Comparison of ENCODE assay signal across 7 mouse cellular contexts in genomic region chr1:186182498-186183203, GRCm38 (mm10).
DNase-seq lines count a peak whose midpoint lies in the region; ATAC-seq lines count a peak whose summit lies in the region.

No protein-coding gene starts in this region.

- peak; percentile 32 for DNase-seq in brain, embryonic 18.5 days (ENCODE audit: low read depth, low spot score)
- DNase-seq in heart, postnatal 10 days: peak; percentile 65 to 71
- peak; percentile 88 to 92 for DNase-seq in kidney, postnatal 36 days
- no peak for DNase-seq in liver, embryonic 13.5 days
- peak; percentile 41 to 63 for DNase-seq in urinary bladder, postnatal 4 days (ENCODE audit: low spot score in 2 of 2)

- H3K27me3 ChIP-seq in forebrain, embryonic 13.5 days: no peaks in the 10 kb centered on the region
- H3K27me3 ChIP-seq in liver, embryonic 13.5 days: no peaks in the 10 kb centered on the region
- H3K27me3 ChIP-seq in neural tube, embryonic 14.5 days (ENCODE audit: control insufficient read depth, insufficient read depth, low read length): no peaks in the 10 kb centered on the region

- H3K4me2 ChIP-seq in forebrain, embryonic 13.5 days: peak overlapping the region; percentile 56
- peak overlapping the region; percentile 32 for H3K4me2 ChIP-seq in liver, embryonic 13.5 days
- peak overlapping the region; percentile 40 for H3K4me2 ChIP-seq in neural tube, embryonic 14.5 days (ENCODE audit: low read depth, low read length)

- peak overlapping the region; percentile 26 for H3K4me3 ChIP-seq in forebrain, embryonic 13.5 days
- H3K4me3 ChIP-seq in liver, embryonic 13.5 days (replicated peaks): peak overlapping the region; percentile 18; the same call in 1 of the 2 replicates
- H3K4me3 ChIP-seq in neural tube, embryonic 14.5 days (ENCODE audit: low read depth, low read length): no peak overlapping the region

- H3K36me3 ChIP-seq in forebrain, embryonic 13.5 days (ENCODE audit: poor library complexity, severe bottlenecking): no peaks in the 10 kb centered on the region
- H3K36me3 ChIP-seq in liver, embryonic 13.5 days: no peaks in the 10 kb centered on the region
- no peaks in the 10 kb centered on the region for H3K36me3 ChIP-seq in neural tube, embryonic 14.5 days (ENCODE audit: control insufficient read depth, insufficient read depth, low read length)

- 27% methylated on average over 23 of the region's 23 CpGs for WGBS in forebrain, embryonic 13.5 days
- 35% methylated on average over 23 of the region's 23 CpGs for WGBS in liver, embryonic 13.5 days (ENCODE audit: insufficient replicate concordance)
- WGBS in neural tube, embryonic 14.5 days: 14% methylated on average over 23 of the region's 23 CpGs

- peaks cover 17% of the 10 kb centered on the region for H3K4me1 ChIP-seq in forebrain, embryonic 13.5 days
- no peaks in the 10 kb centered on the region for H3K4me1 ChIP-seq in liver, embryonic 13.5 days (replicated peaks)
- H3K4me1 ChIP-seq in neural tube, embryonic 14.5 days (ENCODE audit: control insufficient read depth, insufficient read depth, low read length): peaks cover 14% of the 10 kb centered on the region; the same call in 1 of the 2 replicates

- H3K27ac ChIP-seq in forebrain, embryonic 13.5 days: no peak overlapping the region
- H3K27ac ChIP-seq in liver, embryonic 13.5 days: no peak overlapping the region
- peak overlapping the region; percentile 52; the same call in 1 of the 2 replicates for H3K27ac ChIP-seq in neural tube, embryonic 14.5 days (ENCODE audit: low read depth, low read length)

- peak overlapping the region; percentile 46 for H3K9ac ChIP-seq in forebrain, embryonic 13.5 days
- H3K9ac ChIP-seq in liver, embryonic 13.5 days: no peak overlapping the region
- H3K9ac ChIP-seq in neural tube, embryonic 14.5 days (replicated peaks; ENCODE audit: low read depth, low read length): peak overlapping the region; percentile 25; the same call in 1 of the 2 replicates

- ATAC-seq in forebrain, embryonic 13.5 days: peak; percentile 87
- 0 out of 2 replicates have a peak, but pooled peaks have one; percentile 15 for ATAC-seq in liver, embryonic 13.5 days (ENCODE audit: low read depth)
- peak; percentile 90 for ATAC-seq in neural tube, embryonic 14.5 days (ENCODE audit: low read depth)

- intact Hi-C loops in heart, postnatal 10 days (cut with DNase I): loop anchor here (1.0 to 5.0 kb wide), 2 partner anchors 500 to 531 kb away; no protein-coding TSS in a partner anchor

- H3K9me3 ChIP-seq in forebrain, embryonic 13.5 days (replicated peaks): no peaks in the 10 kb centered on the region
- H3K9me3 ChIP-seq in liver, embryonic 13.5 days (replicated peaks): no peaks in the 10 kb centered on the region
- H3K9me3 ChIP-seq in neural tube, embryonic 14.5 days (ENCODE audit: control insufficient read depth, low read length): no peaks in the 10 kb centered on the region

Comparison
In these comparisons a context has a peak if more than half of its experiments do, and no peak if none do; other contexts are left out.
1. ATAC-seq: peak in every context shown above with its lines; median percentile 90 in neural tube, embryonic 14.5 days; 87 in forebrain, embryonic 13.5 days; 15 in liver, embryonic 13.5 days.